Mouse (Mus musculus): ENCODE data around the gene Olfr1100. TPM values are rescaled to one million over a fixed set of nuclear protein-coding genes. Genes with fewer than 3 reads are reported as not detected.

Gene Olfr1100
- not detected for total RNA-seq (2021)
- long read RNA-seq, experiment 1, result 0 reads
- long read RNA-seq, experiment 2, result 0 reads

DNA sequence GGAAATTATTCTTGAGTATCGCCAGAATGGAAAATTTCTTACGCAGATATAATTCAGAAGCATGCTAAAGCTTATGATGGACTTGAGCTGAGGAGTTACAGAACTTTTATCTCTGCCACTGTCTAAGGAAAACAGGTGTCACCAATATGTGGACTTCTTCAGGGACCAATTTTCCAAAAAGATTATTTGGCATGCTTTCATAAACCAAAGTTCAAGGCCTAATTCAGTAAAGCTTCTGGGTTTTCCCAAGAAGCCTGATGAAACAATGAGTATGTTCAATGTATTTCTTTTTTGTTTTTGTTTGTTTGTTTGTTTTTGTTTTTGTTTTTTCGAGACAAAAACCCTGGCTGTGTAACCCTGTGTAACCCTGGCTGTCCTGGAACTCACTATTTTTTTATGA is at the start of gene Olfr1100:
Gene Olfr1100 (minus strand): TSS at position 101 of the 400 bp plus-strand sequence.
- DNase-seq, result no peak

DNA sequence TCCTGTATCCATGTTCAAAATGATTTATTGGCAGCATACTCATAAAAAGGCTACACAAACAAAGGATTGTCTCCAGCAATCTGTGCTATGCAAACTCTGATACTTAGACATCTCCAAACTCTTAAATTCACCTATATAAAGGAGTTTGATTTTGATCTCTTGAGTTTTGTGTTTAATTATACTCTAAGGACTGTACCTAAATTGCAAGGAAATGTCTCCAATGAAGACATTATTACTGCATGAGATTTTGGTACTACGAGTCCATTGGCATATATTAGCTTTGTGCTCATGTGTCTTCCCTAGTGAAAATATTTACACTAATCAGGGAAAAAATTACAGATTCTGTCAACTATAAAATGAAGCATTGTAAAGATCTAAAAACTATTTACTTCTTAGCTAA is 47.2 kb upstream of the Olfr1100 start, which contains the start of gene Olfr1104:
Gene Olfr1104 (minus strand): TSS at position 101 of the 400 bp plus-strand sequence.
- no peak for DNase-seq

GRCm38 (mm10) chr2:86998098-86998497 is 18.3 kb upstream of the Olfr1100 start, which contains the start of gene Olfr1102:
Gene Olfr1102, plus strand, starts transcription at chr2:86998398.
- DNase-seq, result no peak

DNA sequence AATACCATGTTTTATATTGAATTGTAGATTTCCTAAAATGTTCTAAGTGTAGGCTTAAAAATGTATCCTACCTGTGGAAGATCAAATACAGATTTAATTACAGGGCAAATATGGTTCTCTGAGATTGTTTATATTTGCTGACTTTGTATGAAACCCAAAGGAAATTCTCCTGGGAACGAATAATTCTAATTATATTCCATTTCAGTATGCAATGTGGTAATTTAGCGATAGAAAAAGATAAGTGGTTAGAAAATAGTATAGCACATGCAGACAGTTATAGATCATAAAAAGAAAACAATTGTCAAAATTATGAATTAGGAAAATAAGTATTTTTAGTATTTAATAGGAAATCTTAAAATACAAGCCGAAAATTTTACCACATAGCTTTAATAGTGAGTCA is 11.4 kb upstream of the Olfr1100 start, which contains the start of gene Olfr1101:
Gene Olfr1101 (minus strand): TSS at position 101 of the 400 bp plus-strand sequence.
- DNase-seq, result no peak

DNA sequence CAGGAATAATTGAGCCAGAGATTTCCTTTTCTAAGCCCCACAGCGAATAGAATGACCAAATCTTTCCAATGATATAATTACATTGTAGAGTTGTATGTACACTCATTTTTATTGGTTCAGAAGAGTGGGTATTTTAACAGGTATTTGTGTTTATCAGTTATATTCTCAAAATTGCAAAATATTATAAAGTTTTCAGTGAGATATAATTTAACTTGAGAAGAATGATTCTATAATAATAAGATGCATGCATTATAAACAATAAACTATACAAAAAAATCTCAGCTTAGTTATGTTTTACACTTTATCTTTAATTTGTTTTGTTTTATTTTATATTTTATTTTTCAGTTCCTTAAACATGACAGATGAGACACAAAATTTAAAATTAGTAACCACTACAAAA is 19.2 kb downstream of the Olfr1100 start, which contains the start of gene Olfr1099:
Gene Olfr1099 (minus strand): TSS at position 101 of the 400 bp plus-strand sequence.
- no peak for DNase-seq

GRCm38 (mm10) chr2:86926557-86926956 is 53.2 kb downstream of the Olfr1100 start:
- DNase-seq, result no peak

Other genes starting within 250 kb of the Olfr1100 start
- gene Olfr1089, start 246.3 kb downstream of the Olfr1100 start, total RNA-seq (2021), result not detected
- not detected for gene Olfr1090, start 221.0 kb downstream of the Olfr1100 start, total RNA-seq (2021)
- gene Olfr1093, start 197.5 kb downstream of the Olfr1100 start, total RNA-seq (2021), result not detected
- not detected for gene Olfr141, start 169.9 kb downstream of the Olfr1100 start, total RNA-seq (2021)
- gene Olfr1094, start 155.3 kb downstream of the Olfr1100 start, total RNA-seq (2021), result not detected
- not detected for gene Olfr1095, start 128.3 kb downstream of the Olfr1100 start, total RNA-seq (2021)
- not detected for gene Gm13723, start 105.2 kb downstream of the Olfr1100 start, total RNA-seq (2021)
- not detected for gene Olfr1097, start 87.7 kb downstream of the Olfr1100 start, total RNA-seq (2021)
- not detected for gene Olfr1098, start 55.4 kb downstream of the Olfr1100 start, total RNA-seq (2021)
- gene Olfr1099, start 19.3 kb downstream of the Olfr1100 start, total RNA-seq (2021), result not detected
- gene Olfr1101, start 11.3 kb upstream of the Olfr1100 start, total RNA-seq (2021), result not detected
- not detected for gene Olfr1102, start 18.4 kb upstream of the Olfr1100 start, total RNA-seq (2021)
- not detected for gene Olfr1104, start 47.1 kb upstream of the Olfr1100 start, total RNA-seq (2021)
- gene Olfr1105, start 56.6 kb upstream of the Olfr1100 start, total RNA-seq (2021), result not detected
- gene Olfr1106, start 72.3 kb upstream of the Olfr1100 start, total RNA-seq (2021), result not detected
- gene Olfr1107, start 95.9 kb upstream of the Olfr1100 start, total RNA-seq (2021), result not detected
- not detected for gene Olfr1109, start 116.1 kb upstream of the Olfr1100 start, total RNA-seq (2021)
- not detected for gene Olfr259, start 134.6 kb upstream of the Olfr1100 start, total RNA-seq (2021)
- not detected for gene Olfr1110, start 160.3 kb upstream of the Olfr1100 start, total RNA-seq (2021)
- gene Olfr1111, start 172.7 kb upstream of the Olfr1100 start, total RNA-seq (2021), result not detected
- gene Olfr1112, start 207.8 kb upstream of the Olfr1100 start, total RNA-seq (2021), result not detected
- not detected for gene Olfr1113, start 229.0 kb upstream of the Olfr1100 start, total RNA-seq (2021)

Measured in heart, adult 18-20 months (tissue).